Mouse (Mus musculus) heart, embryonic 13.5 days (tissue): ENCODE results near the gene Filip1l. TPM values are rescaled to one million over a fixed set of nuclear protein-coding genes. Genes with fewer than 3 reads are reported as not detected.
A peak's percentile ranks its signal among the peaks of the same experiment; 100 is the strongest.

Experiments used
- ATAC-seq: fragments of 200-750 bp; cut with Nextera tagmentation; 2 replicates; pipeline ENCODE4 v1.8.0; 2017; ENCODE audit warnings: moderate TSS enrichment; ENCODE audit not compliant: insufficient number of reproducible peaks, low FRiP score, low TSS enrichment; ENCODE audit errors: extremely low read depth
- H3K27ac ChIP-seq: fragments of 300-500 bp; sonication (generic); replicated peaks from 2 replicates; pipeline ENCODE4 v1.5.1; 2015; ENCODE audit warnings: moderate library complexity, mild to moderate bottlenecking, inconsistent platforms
- H3K27me3 ChIP-seq: fragments of 300-500 bp; sonication (generic); replicated peaks from 2 replicates; pipeline ENCODE4 v1.6.1; 2015; ENCODE audit warnings: mild to moderate bottlenecking, inconsistent platforms
- H3K36me3 ChIP-seq: fragments of 300-500 bp; sonication (generic); 2 replicates; pipeline ENCODE4 v1.6.1; 2015; ENCODE audit warnings: mild to moderate bottlenecking, inconsistent platforms
- H3K4me1 ChIP-seq: fragments of 300-500 bp; sonication (generic); 2 replicates; pipeline ENCODE4 v1.6.1; 2015; ENCODE audit warnings: inconsistent platforms
- H3K4me2 ChIP-seq: fragments of 300-500 bp; sonication (generic); 2 replicates; pipeline ENCODE4 v1.6.1; 2015; ENCODE audit warnings: inconsistent platforms, mild to moderate bottlenecking, moderate library complexity
- H3K4me3 ChIP-seq: fragments of 300-500 bp; sonication (generic); 2 replicates; pipeline ENCODE4 v1.5.1; 2015; ENCODE audit warnings: moderate library complexity, mild to moderate bottlenecking, inconsistent platforms
- H3K9ac ChIP-seq: fragments of 300-500 bp; sonication (generic); 2 replicates; pipeline ENCODE4 v1.6.1; 2015; ENCODE audit warnings: inconsistent platforms, mild to moderate bottlenecking, moderate library complexity
- H3K9me3 ChIP-seq: fragments of 300-500 bp; sonication (generic); 2 replicates; pipeline ENCODE4 v1.6.1; 2016; ENCODE audit warnings: inconsistent platforms
- WGBS: fragments of 180-500 bp; shearing (Covaris S2); methylation state at CpG from one replicate; pipeline ENCODE4 v1.1.7; 2015; ENCODE audit warnings: mixed read lengths; 5-methylcytosine and 5-hydroxymethylcytosine counted together
- polyA plus RNA-seq: library from polyadenylated mRNA; unstranded; fragments of >200 nt; fragmentation: Nextera tagmentation; extraction: Ambion mirVana; gene quantifications from 2 replicates; pipeline ENCODE4 v1.2.1, GENCODE M21; 2015

Gene Filip1l
- polyA plus RNA-seq: 19.3 and 21.0 TPM in 2 replicates

DNA sequence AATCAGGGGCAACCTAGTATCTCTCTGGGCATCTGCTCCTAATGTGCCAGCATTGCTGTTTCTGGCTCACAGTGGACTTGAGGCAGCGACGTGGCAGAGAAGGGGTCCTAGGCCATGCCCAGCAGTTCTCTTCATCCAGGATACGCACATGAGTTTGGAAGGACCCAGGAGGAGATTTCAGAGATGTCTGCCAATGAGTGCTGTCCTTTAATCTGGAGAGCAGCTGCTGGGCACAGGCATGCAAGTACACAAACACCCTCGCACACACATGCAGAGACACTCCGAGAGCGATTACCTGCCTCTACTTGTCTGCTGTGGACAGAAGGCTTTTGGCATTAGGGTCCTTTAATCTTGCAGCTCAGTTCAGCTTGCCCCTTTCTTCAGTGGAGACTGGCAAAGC lies at the start of gene Filip1l:
Gene Filip1l (plus strand): TSS at position 343 of the 400 bp plus-strand sequence.
- WGBS: 52% methylated on average over 6 of the region's 6 CpGs
- peak within 1 kb of the TSS; percentile 85 for H3K27ac ChIP-seq
- ATAC-seq: no peak

DNA sequence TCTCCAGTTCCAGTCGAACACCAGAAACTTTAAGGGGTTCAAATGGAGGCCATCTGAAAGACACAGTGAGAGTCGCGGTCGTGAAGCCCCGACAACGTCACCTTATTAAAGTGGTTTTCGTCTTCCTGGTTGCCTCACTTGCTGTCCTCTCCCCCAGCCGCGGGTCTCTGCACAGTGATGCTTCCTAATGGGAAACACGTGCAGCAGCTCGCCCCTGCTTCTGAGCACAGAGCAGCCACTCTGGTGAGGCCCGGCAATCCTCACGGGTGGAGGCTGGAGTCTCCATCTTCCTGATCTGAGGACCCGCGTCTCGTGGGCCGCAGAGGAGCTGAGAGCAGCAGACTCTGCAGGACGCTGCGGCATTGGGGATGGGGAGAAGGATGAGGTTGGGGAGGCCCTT lies 49.2 kb upstream of the Filip1l start:
- 63% methylated on average over 19 of the region's 19 CpGs for WGBS
- no peaks in the 10 kb centered on the region for H3K9me3 ChIP-seq
- no peaks in the 10 kb centered on the region for H3K27me3 ChIP-seq
- H3K36me3 ChIP-seq: no peaks in the 10 kb centered on the region
- H3K4me1 ChIP-seq: peaks cover 27% of the 10 kb centered on the region
- no peak overlapping the region for H3K27ac ChIP-seq
- no peak overlapping the region for H3K4me2 ChIP-seq
- no peak for ATAC-seq
- H3K4me3 ChIP-seq: no peak overlapping the region
- no peak overlapping the region for H3K9ac ChIP-seq

More for the DNA sequence above, at the start of gene Filip1l:
- H3K4me3 ChIP-seq: peak within 1 kb of the TSS; percentile 29
- H3K36me3 ChIP-seq: no peaks in the 10 kb centered on the region
- no peaks in the 10 kb centered on the region for H3K27me3 ChIP-seq
- H3K4me2 ChIP-seq: peak within 1 kb of the TSS; percentile 62
- no peaks in the 10 kb centered on the region for H3K9me3 ChIP-seq
- peaks cover 64% of the 10 kb centered on the region for H3K4me1 ChIP-seq
- H3K9ac ChIP-seq: peak within 1 kb of the TSS; percentile 73

DNA sequence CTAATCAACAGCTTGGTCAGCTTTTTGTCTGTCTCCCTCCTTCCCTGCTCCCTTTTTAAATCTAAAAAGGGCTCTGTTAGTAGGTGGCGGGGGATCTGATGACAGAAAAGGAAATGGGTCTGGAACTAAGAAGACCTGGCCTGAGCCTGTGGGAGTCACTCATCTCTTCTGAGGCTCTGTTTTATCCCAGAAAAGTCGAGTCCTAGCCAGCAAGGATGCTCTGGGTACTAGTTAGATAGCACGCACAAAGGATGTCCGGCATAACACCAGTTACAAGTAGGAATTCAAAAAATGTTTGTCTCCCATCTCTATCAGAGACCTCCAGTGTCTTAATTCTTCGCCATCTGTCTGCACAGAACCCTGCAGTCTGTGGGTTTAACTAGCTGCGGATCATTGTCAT lies 47.4 kb upstream of the Filip1l start:
- Histone ChIP-seq H3K4me1 (peaks cover 27% of the 10 kb centered on the region), H3K9ac (no peak overlapping the region), H3K36me3 (no peaks in the 10 kb centered on the region), H3K4me2 (no peak overlapping the region), H3K9me3 (no peaks in the 10 kb centered on the region), H3K27me3 (no peaks in the 10 kb centered on the region), H3K4me3 (no peak overlapping the region), H3K27ac (no peak overlapping the region)
- no peak for ATAC-seq
- WGBS: 40% methylated on average over 6 of the region's 6 CpGs

DNA sequence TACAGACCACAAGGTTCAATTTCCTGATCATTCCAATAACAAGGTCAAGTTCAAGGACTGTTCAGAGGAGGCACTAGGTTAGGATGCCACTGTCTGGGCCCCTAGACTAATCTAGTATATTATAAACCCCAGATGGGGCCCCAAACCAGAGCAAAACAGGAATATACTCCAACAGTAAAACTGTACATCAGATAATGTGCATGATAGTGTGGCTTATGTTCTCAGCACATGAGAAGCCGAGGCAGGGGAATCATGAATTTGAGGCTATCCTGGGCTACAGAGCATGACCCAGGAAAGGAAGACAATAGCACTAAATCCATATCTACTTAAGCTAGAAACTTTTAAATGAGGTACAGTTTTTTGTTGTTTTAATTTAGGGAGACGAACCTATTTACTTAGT lies 40.8 kb upstream of the Filip1l start:
- H3K9ac ChIP-seq: no peak overlapping the region
- no peaks in the 10 kb centered on the region for H3K36me3 ChIP-seq
- H3K27ac ChIP-seq: no peak overlapping the region
- no peak overlapping the region for H3K4me2 ChIP-seq
- ATAC-seq: no peak
- no peaks in the 10 kb centered on the region for H3K27me3 ChIP-seq
- WGBS: 82% methylated on average over 2 of the region's 2 CpGs
- no peak overlapping the region for H3K4me3 ChIP-seq
- H3K4me1 ChIP-seq: peaks cover 9% of the 10 kb centered on the region
- no peaks in the 10 kb centered on the region for H3K9me3 ChIP-seq

DNA sequence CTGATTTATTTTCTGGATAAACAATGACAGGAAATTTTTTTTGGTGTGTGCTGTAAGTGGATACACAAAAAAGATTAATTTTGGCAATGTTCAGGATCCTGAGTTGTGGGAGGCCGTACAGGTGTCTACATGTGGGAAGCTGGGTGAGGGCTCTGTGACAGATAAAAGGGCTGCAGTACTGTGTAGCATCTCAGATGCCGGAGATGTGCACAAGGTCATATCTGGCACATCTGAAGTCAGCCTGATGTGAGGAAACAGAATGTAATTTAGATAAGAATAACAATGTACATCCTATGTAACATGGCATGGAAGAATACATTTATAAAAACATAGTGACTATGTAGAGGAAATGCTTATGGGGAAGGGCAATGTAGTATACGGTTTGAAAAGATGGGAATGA lies 39.4 kb upstream of the Filip1l start:
- WGBS: 80% methylated on average over 3 of the region's 3 CpGs
- ATAC-seq: no peak
- H3K9me3 ChIP-seq: no peaks in the 10 kb centered on the region
- H3K4me2 ChIP-seq: no peak overlapping the region
- no peak overlapping the region for H3K4me3 ChIP-seq
- H3K27ac ChIP-seq: no peak overlapping the region
- no peak overlapping the region for H3K9ac ChIP-seq
- peaks cover 14% of the 10 kb centered on the region for H3K4me1 ChIP-seq
- H3K36me3 ChIP-seq: no peaks in the 10 kb centered on the region
- no peaks in the 10 kb centered on the region for H3K27me3 ChIP-seq

DNA sequence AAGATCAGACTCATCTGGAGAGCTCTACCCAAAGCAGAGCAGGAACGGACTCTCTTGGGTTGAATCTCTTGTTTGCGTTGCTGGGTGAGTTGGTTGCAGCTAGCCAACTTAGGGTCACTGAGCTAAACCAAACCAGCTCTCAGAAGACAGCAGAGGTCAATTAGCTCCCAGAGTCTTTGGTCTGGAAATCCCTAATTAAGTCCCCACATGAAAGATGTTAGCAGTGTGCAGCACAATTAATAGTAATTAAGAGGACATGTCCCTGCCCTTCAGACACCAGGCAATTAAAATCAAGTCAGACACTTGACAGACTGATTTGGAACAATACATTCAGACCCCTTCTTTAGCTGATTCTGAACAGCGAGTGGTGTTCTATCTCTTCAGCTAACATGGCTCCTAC lies 38.7 kb upstream of the Filip1l start:
- Histone ChIP-seq H3K36me3 (no peaks in the 10 kb centered on the region), H3K4me3 (no peak overlapping the region), H3K27ac (no peak overlapping the region), H3K27me3 (no peaks in the 10 kb centered on the region), H3K9ac (no peak overlapping the region), H3K9me3 (no peaks in the 10 kb centered on the region), H3K4me2 (no peak overlapping the region), H3K4me1 (peaks cover 17% of the 10 kb centered on the region)
- no peak for ATAC-seq
- WGBS: 92% methylated on average over 3 of the region's 3 CpGs

DNA sequence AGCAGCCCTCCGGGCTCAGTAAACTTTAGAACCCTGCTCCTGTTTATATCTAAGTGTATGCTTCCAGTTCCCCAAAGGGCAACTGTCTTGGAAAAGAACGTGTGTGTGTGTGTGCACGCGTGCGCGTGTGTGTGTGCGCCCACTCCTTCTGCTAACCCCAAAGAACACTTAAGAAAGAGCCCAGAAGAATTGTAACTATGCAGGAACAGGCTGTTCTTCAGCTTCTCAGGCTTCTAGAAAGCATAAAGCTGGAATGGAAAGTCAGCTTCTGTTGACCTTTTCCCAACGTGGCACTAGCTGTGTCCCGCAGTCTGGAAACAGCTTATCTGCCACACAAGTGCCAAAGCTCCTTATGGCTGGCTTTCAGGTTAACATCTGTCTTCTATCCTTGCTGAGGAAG lies 37.9 kb upstream of the Filip1l start:
- H3K9ac ChIP-seq: 0 out of 2 replicates have a peak overlapping the region, but pooled peaks have one; percentile 2
- H3K4me2 ChIP-seq: no peak overlapping the region
- no peaks in the 10 kb centered on the region for H3K36me3 ChIP-seq
- peaks cover 22% of the 10 kb centered on the region for H3K4me1 ChIP-seq
- ATAC-seq: no peak
- 79% methylated on average over 9 of the region's 9 CpGs for WGBS
- H3K9me3 ChIP-seq: no peaks in the 10 kb centered on the region
- no peak overlapping the region for H3K27ac ChIP-seq
- no peaks in the 10 kb centered on the region for H3K27me3 ChIP-seq
- H3K4me3 ChIP-seq: no peak overlapping the region

DNA sequence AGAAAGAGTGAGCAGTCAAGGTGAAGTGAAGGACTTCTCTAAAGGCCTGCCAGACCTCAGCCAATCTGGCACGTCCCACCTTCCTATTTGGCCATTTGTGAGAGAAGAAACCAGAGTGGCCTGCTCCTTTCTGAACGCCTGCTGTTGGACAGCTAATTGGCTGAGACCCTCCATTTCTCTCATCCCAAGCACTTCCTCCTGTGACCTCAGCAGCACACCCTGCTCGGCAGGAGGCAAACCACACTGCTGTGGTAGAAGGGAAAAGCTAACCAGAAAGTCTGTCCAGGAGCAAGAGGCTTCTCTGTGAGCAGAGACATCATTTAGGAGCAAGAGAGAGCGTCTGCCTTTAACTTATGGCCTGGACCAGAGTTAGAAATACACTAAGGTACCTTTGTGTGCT lies 35.8 kb upstream of the Filip1l start:
- no peaks in the 10 kb centered on the region for H3K27me3 ChIP-seq
- H3K4me2 ChIP-seq: no peak overlapping the region
- H3K9ac ChIP-seq: no peak overlapping the region
- WGBS: 66% methylated on average over 4 of the region's 4 CpGs
- H3K27ac ChIP-seq: no peak overlapping the region
- no peak overlapping the region for H3K4me3 ChIP-seq
- no peaks in the 10 kb centered on the region for H3K9me3 ChIP-seq
- peaks cover 22% of the 10 kb centered on the region for H3K4me1 ChIP-seq
- no peaks in the 10 kb centered on the region for H3K36me3 ChIP-seq
- ATAC-seq: no peak

DNA sequence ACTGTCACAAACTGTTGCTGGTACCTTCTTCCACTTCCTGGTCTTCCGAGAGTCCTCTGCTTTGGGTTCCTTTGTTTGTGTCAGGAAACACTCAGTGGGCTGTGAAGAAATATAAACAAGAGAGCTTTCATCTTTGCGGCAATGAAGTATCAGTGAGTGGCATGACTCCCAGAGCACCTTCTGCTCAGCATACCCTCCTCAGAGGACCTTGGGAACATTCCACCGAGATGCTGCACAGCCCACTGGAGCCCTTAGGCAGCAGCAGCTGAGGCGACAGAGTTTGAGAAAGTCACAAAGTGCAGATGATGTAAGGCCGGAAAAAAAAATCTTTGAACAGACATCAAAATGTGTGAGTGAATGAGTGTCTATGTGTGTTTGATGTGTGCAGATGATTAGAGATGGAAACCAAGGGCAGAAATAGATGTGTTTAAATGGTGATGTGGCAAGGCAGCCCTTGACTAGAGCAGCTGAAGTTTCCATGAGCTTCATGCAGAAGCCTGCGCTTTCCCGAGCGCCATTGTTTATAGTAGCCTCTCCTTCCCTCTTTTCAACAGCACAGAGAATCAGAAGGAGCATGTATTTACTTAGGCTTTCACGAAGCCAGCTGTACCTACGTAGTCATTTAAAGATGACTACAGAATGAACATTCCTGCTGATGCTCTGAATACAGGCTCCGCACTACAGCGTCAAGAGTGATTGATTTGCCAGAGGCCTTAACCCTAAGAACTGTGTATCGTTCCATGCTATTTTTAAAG lies 34.8 kb upstream of the Filip1l start:
- Histone ChIP-seq H3K4me1 (peaks cover 22% of the 10 kb centered on the region), H3K9me3 (no peaks in the 10 kb centered on the region), H3K9ac (no peak overlapping the region), H3K4me2 (no peak overlapping the region), H3K4me3 (no peak overlapping the region), H3K27ac (peak overlapping the region; percentile 28; the same call in 1 of the 2 replicates), H3K36me3 (no peaks in the 10 kb centered on the region), H3K27me3 (no peaks in the 10 kb centered on the region)
- ATAC-seq: no peak
- 52% methylated on average over 13 of the region's 13 CpGs for WGBS

DNA sequence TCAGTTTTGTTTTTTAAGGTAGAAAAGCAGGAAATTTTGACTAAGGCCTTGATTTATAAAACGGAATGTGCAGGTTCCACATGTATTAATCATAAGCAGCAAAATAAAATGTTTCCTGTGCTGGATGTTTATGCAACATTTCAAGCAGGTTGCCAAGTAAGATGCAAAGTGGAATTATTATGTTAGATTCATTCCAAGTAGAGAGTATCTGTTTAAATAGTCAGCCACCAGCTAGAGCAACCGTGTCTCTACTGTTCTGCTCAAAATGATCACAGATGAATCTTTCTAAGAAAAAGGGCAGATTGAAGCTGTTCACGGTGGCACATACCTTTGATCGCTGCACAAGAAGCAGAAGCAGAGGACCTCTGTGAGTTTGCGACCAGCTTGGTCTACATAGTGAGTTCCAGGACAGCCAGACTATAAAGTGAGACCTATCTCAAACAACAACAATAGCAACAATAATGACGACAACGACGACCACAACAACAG lies 34.2 kb upstream of the Filip1l start:
- Histone ChIP-seq H3K36me3 (no peaks in the 10 kb centered on the region), H3K27me3 (no peaks in the 10 kb centered on the region), H3K4me2 (no peak overlapping the region), H3K9ac (no peak overlapping the region), H3K9me3 (no peaks in the 10 kb centered on the region), H3K27ac (no peak overlapping the region), H3K4me3 (no peak overlapping the region), H3K4me1 (peaks cover 22% of the 10 kb centered on the region)
- ATAC-seq: no peak
- 72% methylated on average over 8 of the region's 8 CpGs for WGBS

DNA sequence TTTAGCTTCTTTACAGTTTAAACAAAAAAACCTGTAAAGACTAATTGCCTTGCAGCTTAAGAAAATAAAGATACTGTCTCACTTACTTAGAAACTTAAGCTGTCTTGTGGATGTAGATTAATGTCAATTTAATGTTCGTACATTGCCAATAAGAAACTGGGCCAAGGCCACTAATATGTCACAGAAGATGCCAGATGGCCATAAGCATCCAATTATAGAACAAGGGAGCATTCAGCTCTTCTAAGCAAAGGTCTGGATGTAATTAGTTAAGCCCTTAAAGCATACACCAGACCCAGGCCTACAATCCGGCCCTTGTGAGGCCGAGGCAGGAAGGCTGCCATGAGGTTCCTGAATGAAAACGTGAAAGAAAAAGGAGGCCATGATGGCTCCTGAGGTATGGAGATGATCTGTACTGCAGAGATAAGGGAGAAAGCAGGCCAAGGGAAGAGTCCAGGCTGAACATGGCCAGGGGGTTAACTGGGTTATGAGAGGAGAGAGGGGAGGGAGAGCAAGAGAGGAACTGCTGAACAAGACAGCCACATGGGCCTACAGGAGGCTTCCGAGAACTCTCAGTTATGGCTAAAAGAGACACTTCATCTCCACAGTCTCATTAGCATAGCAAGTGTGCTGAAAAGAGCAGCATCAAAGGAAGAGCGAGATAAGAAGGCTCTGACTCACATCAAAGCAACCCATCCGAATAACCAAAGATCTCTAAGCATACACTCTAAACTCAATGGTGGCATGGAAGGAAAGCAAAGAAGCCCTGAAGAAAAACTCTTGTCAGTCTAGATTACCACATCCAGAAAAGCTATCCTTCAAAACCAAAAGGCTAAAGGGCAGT lies 33.4 kb upstream of the Filip1l start:
- Histone ChIP-seq H3K4me2 (no peak overlapping the region), H3K36me3 (no peaks in the 10 kb centered on the region), H3K4me3 (no peak overlapping the region), H3K4me1 (peaks cover 25% of the 10 kb centered on the region), H3K27ac (0 out of 2 replicates have a peak overlapping the region, but pooled peaks have one; percentile 29), H3K9ac (no peak overlapping the region), H3K9me3 (no peaks in the 10 kb centered on the region), H3K27me3 (no peaks in the 10 kb centered on the region)
- 60% methylated on average over 7 of the region's 7 CpGs for WGBS
- ATAC-seq: no peak
